Mouse (Mus musculus) E14TG2a.4 (cell line): Measurements from ENCODE around the gene Nipa1.

Experiments used
- H3K27me3 ChIP-seq: 2 replicates; pipeline ENCODE4 v1.6.1; 2014; ENCODE audit warnings: low read length, control low read depth; ENCODE audit not compliant: insufficient read depth
- H3K36me3 ChIP-seq: 2 replicates; pipeline ENCODE4 v1.6.1; 2014; ENCODE audit warnings: low read length, control low read depth; ENCODE audit not compliant: insufficient read depth
- H3K4me1 ChIP-seq: replicated peaks from 2 replicates; pipeline ENCODE4 v1.6.1; 2014; ENCODE audit warnings: low read depth, low read length, control low read depth
- H3K4me3 ChIP-seq: replicated peaks from 2 replicates; pipeline ENCODE4 v1.5.1; 2014; ENCODE audit warnings: mild to moderate bottlenecking, low read length
- H3K9me3 ChIP-seq: 2 replicates; pipeline ENCODE4 v1.6.1; 2014; ENCODE audit warnings: low read length, control low read depth
- CTCF ChIP-seq: conservative IDR thresholded peaks from 2 replicates; pipeline ENCODE4 v1.5.1; 2014; ENCODE audit warnings: low read length
- NANOG ChIP-seq: IDR thresholded peaks from 2 replicates; pipeline ENCODE4 v1.6.1; 2014; ENCODE audit warnings: borderline replicate concordance, low read length, mixed read lengths
- POU5F1 ChIP-seq: IDR thresholded peaks from 2 replicates; pipeline ENCODE4 v1.6.1; 2014; ENCODE audit warnings: low read length, borderline replicate concordance

Gene Nipa1

GRCm38 (mm10) chr7:55960506-55960905 lies 59.2 kb downstream of the Nipa1 start:
- H3K9me3 ChIP-seq, result no peaks in the 10 kb centered on the region
- TF ChIP-seq NANOG (no peak), CTCF (no peak), POU5F1 (no peak)
- H3K36me3 ChIP-seq, result peaks cover 25% of the 10 kb centered on the region
- H3K27me3 ChIP-seq, result no peaks in the 10 kb centered on the region
- H3K4me1 ChIP-seq, result peaks cover 29% of the 10 kb centered on the region
- H3K4me3 ChIP-seq, result no peak overlapping the region

DNA sequence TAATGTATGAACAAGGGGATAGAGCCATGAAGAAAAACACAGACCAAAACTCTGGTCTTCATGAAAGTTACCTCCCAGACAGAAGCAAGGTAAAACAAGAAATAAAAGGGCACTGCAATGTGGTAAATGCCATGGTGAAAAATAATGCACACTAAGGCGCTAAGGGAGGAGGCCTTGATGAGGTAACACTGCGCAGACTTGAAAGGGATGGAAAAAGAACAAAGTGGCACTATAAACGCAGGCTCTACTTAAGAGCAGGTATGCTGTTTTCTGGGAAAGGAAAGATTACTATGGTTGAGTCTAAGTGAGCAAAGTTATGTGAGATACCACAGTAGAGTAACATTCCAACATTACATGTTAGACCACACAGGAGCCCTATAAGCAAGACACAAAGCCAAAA lies 60.0 kb downstream of the Nipa1 start:
- Histone ChIP-seq H3K9me3 (no peaks in the 10 kb centered on the region), H3K4me1 (peaks cover 29% of the 10 kb centered on the region), H3K4me3 (no peak overlapping the region), H3K27me3 (no peaks in the 10 kb centered on the region), H3K36me3 (peaks cover 26% of the 10 kb centered on the region)
- TF ChIP-seq POU5F1 (no peak), CTCF (no peak), NANOG (no peak)

DNA sequence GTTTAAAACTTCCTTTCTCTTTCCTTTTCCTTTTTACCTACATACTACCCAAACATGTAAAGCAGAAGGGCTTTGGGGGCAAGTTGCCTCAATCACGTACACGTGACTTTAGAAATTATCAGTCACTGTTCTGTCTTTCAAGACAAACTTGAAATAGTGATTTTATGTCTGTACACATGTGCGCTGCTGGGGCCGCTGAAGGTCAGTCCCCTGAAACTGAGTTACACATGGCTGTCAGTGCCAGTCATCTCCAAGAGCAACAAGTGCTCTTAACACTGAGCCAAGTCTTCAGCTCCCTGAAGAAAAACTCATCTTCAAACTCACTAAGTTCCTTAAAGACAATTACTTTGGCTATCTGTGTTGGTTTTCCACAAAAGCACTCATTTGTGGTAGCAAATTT lies 61.8 kb downstream of the Nipa1 start:
- Histone ChIP-seq H3K27me3 (no peaks in the 10 kb centered on the region), H3K4me3 (no peak overlapping the region), H3K4me1 (peaks cover 23% of the 10 kb centered on the region), H3K9me3 (no peaks in the 10 kb centered on the region), H3K36me3 (peaks cover 30% of the 10 kb centered on the region)
- TF ChIP-seq POU5F1 (no peak), NANOG (no peak), CTCF (no peak)

- no peak overlapping the region for H3K4me3 ChIP-seq
- H3K36me3 ChIP-seq, result peaks cover 30% of the 10 kb centered on the region
- H3K4me1 ChIP-seq, result peaks cover 20% of the 10 kb centered on the region
- no peak for TF ChIP-seq POU5F1
- TF ChIP-seq NANOG, result no peak
- no peak for TF ChIP-seq CTCF
- no peaks in the 10 kb centered on the region for H3K27me3 ChIP-seq
- H3K9me3 ChIP-seq, result no peaks in the 10 kb centered on the region
Measured at GRCm38 (mm10) chr7:55957178-55957577, 62.6 kb downstream of the Nipa1 start.

DNA sequence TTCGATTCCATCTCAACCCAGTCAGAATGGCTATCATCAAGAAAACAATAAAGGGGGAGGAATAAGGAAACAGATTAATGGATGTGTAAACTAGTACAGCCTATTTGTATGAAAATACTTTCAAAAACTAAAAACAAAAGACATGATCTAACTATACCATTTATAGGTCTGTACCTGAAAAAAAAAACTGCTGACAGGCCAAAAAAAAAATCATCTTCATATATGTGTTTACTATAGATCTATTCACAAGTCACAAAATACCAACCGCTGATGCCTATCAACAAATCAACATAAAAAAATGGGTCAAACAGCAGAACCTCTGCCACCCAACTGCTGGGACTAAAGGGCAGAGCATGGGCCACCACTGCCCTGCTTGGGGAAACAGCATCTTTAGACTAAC lies 63.7 kb downstream of the Nipa1 start:
- no peak overlapping the region for H3K4me3 ChIP-seq
- peaks cover 30% of the 10 kb centered on the region for H3K36me3 ChIP-seq
- H3K27me3 ChIP-seq, result no peaks in the 10 kb centered on the region
- peaks cover 15% of the 10 kb centered on the region for H3K4me1 ChIP-seq
- no peak for TF ChIP-seq CTCF
- TF ChIP-seq POU5F1, result no peak
- no peaks in the 10 kb centered on the region for H3K9me3 ChIP-seq

DNA sequence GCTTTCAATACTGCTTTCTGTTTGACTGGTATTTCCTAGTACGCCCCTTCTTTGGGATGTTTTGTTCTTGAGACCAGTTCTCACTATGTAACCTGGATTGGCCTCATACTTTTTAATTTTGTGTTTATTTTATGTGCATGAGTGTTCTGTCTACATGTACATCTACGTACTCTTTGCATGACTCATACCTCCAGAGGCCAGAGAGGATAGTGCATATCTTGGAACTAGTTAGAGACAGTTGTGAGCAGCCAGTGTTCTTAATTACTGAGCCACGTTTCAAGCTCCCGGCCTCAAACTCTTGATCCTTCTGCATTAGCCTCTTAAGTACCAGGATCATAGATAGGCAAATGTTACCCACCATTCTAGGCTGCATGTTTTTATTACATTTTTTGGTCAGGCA lies 81.4 kb downstream of the Nipa1 start:
- Histone ChIP-seq H3K4me1 (peaks cover 8% of the 10 kb centered on the region), H3K9me3 (no peaks in the 10 kb centered on the region), H3K4me3 (no peak overlapping the region), H3K36me3 (peaks cover 51% of the 10 kb centered on the region), H3K27me3 (no peaks in the 10 kb centered on the region)
- TF ChIP-seq POU5F1 (no peak), CTCF (no peak), NANOG (no peak)

- no peaks in the 10 kb centered on the region for H3K9me3 ChIP-seq
- TF ChIP-seq NANOG (no peak), POU5F1 (no peak), CTCF (no peak)
Measured at GRCm38 (mm10) chr7:55935025-55935424, 84.7 kb downstream of the Nipa1 start.

DNA sequence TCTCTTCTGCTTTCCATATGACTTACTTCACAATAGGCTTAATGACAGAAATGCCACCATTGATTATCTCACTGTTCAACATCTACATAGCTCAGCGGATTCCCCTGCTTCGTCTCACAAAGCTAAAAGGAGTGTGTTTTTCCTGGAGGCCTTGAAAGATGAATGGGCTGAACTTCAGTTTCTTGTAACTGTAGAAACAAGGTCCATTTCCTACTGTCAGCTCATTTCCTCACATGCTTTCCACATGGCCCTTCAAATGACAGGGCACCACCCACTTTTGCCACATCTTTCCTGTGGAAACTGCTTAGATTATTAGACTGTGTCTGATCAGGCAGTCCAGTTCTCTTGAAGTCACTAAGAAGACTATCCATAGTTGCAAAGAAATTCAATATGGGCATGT lies 91.1 kb downstream of the Nipa1 start:
- Histone ChIP-seq H3K4me1 (no peaks in the 10 kb centered on the region), H3K4me3 (no peak overlapping the region), H3K27me3 (no peaks in the 10 kb centered on the region), H3K36me3 (peaks cover 84% of the 10 kb centered on the region), H3K9me3 (no peaks in the 10 kb centered on the region)
- TF ChIP-seq POU5F1 (no peak), CTCF (no peak), NANOG (no peak)

More at GRCm38 (mm10) chr7:55935025-55935424, 84.7 kb downstream of the Nipa1 start:
- Histone ChIP-seq H3K4me1 (peaks cover 8% of the 10 kb centered on the region), H3K4me3 (no peak overlapping the region), H3K27me3 (no peaks in the 10 kb centered on the region), H3K36me3 (peaks cover 60% of the 10 kb centered on the region)
